Mouse (Mus musculus): ENCODE measurements around the gene Fgf22. TPM values are rescaled to one million over a fixed set of nuclear protein-coding genes. Genes with fewer than 3 reads are reported as not detected.

Fgf22 gene
- polyA plus RNA-seq, 1 experiment from 2014 or later: 0.12 TPM

DNA sequence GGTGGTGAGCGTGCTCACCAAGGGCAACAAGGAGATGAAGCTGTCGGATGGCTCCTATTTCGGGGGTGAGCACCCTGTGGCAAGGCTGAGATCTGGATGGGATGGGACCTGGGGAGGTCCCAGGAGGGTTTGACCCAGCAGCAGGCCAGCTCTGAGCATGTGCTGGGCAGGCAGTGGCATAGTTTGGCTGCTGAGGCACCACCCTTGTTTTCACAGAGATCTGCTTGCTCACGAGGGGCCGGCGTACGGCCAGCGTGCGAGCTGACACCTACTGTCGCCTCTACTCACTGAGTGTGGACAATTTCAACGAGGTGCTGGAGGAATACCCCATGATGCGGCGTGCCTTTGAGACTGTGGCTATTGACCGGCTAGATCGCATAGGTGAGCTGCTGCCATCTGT, 21.0 kb upstream of the Fgf22 start:
- Histone ChIP-seq H3K36me3 (ENCODE audit: control insufficient read depth, insufficient read depth, low read length) (peaks cover 46% of the 10 kb centered on the region), H3K4me2 (ENCODE audit: low read length) (no peak overlapping the region), H3K27me3 (ENCODE audit: control insufficient read depth, insufficient read depth, low read length) (peaks cover 8% of the 10 kb centered on the region; the same call in 1 of the 2 replicates), H3K9me3 (ENCODE audit: control insufficient read depth, low read length) (peaks cover 35% of the 10 kb centered on the region), H3K27ac (replicated peaks in 1 of 2; ENCODE audit: control insufficient read depth in 1 of 2, insufficient read depth in 1 of 2, low read depth in 2 of 2, low read length in 2 of 2) (no peak overlapping the region), H3K4me1 (ENCODE audit: control insufficient read depth in 2 of 2, insufficient read depth in 2 of 2, low read length in 2 of 2) (peaks cover 2 to 4% of the 10 kb centered on the region in 2 experiments; a peak in 3 of 4 replicates), H3K9ac (ENCODE audit: low read length) (no peak overlapping the region), H3K4me3 (ENCODE audit: control insufficient read depth in 1 of 2, insufficient read depth in 1 of 2, low read depth in 1 of 2, low read length in 2 of 2) (no peak overlapping the region)
- ATAC-seq (ENCODE audit: insufficient number of reproducible peaks, insufficient read depth, low FRiP score, low read depth): no peak
- 78% methylated on average over 15 of the region's 15 CpGs for WGBS

DNA sequence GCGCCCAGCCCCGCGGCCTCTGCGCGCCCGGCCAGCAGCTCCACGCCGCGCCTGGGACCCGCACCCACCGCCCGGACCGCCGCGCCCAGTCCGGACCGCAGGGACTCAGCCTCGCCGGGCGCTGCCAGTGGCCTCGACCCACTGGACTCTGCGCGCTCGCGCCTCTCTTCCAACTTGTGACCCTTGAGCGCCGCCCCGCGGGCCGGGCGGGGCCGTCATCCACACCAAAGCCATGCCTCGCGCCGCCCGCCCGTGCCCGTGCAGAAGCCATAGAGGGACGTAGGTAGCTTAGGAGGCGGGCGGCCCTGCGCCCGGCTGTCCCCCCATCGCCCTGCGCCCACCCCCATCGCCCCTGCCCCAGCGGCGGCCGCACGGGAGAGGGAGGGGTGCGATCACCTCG, 19.5 kb upstream of the Fgf22 start:
- no peak overlapping the region for H3K27ac ChIP-seq (replicated peaks in 1 of 2; ENCODE audit: control insufficient read depth in 1 of 2, insufficient read depth in 1 of 2, low read depth in 2 of 2, low read length in 2 of 2)
- H3K36me3 ChIP-seq (ENCODE audit: control insufficient read depth, insufficient read depth, low read length): peaks cover 61% of the 10 kb centered on the region
- no peak overlapping the region for H3K4me3 ChIP-seq (ENCODE audit: control insufficient read depth in 1 of 2, insufficient read depth in 1 of 2, low read depth in 1 of 2, low read length in 2 of 2)
- 25% methylated on average over 42 of the region's 52 CpGs for WGBS
- H3K9me3 ChIP-seq (ENCODE audit: control insufficient read depth, low read length): peaks cover 50% of the 10 kb centered on the region
- H3K9ac ChIP-seq (ENCODE audit: low read length): no peak overlapping the region
- peaks cover 8% of the 10 kb centered on the region; the same call in 1 of the 2 replicates for H3K27me3 ChIP-seq (ENCODE audit: control insufficient read depth, insufficient read depth, low read length)
- no peak for ATAC-seq (ENCODE audit: insufficient number of reproducible peaks, insufficient read depth, low FRiP score, low read depth)
- H3K4me2 ChIP-seq (ENCODE audit: low read length): peak overlapping the region; percentile 25; the same call in 1 of the 2 replicates
- no peaks in the 10 kb centered on the region for H3K4me1 ChIP-seq (ENCODE audit: control insufficient read depth in 2 of 2, insufficient read depth in 2 of 2, low read length in 2 of 2)

DNA sequence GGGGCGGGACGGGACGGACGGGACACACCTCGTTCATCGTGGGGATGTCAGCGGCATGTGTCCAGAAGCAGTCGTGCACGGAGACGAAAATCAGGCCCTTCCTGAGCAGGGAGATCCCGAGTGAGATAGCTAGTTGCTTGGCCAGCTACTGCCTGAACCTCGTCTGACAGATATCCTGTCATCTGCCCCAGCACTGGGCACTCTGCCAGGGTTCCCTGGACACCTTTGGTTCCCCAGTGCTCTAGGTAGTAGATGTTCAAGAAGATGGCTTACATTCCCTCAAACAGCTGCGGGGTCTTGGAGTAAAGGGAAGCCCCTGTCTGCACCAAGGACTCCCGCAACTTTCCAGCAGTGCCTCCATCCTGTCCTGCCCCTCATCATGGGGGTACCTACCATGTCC, 18.2 kb upstream of the Fgf22 start:
- Histone ChIP-seq H3K4me1 (ENCODE audit: control insufficient read depth in 2 of 2, insufficient read depth in 2 of 2, low read length in 2 of 2) (no peaks in the 10 kb centered on the region), H3K36me3 (ENCODE audit: control insufficient read depth, insufficient read depth, low read length) (peaks cover 75% of the 10 kb centered on the region), H3K4me3 (ENCODE audit: control insufficient read depth in 1 of 2, insufficient read depth in 1 of 2, low read depth in 1 of 2, low read length in 2 of 2) (no peak overlapping the region), H3K27ac (replicated peaks in 1 of 2; ENCODE audit: control insufficient read depth in 1 of 2, insufficient read depth in 1 of 2, low read depth in 2 of 2, low read length in 2 of 2) (no peak overlapping the region), H3K9ac (ENCODE audit: low read length) (no peak overlapping the region), H3K4me2 (ENCODE audit: low read length) (no peak overlapping the region), H3K9me3 (ENCODE audit: control insufficient read depth, low read length) (peaks cover 57% of the 10 kb centered on the region), H3K27me3 (ENCODE audit: control insufficient read depth, insufficient read depth, low read length) (peaks cover 8% of the 10 kb centered on the region; the same call in 1 of the 2 replicates)
- no peak for ATAC-seq (ENCODE audit: insufficient number of reproducible peaks, insufficient read depth, low FRiP score, low read depth)
- 81% methylated on average over 14 of the region's 14 CpGs for WGBS

DNA sequence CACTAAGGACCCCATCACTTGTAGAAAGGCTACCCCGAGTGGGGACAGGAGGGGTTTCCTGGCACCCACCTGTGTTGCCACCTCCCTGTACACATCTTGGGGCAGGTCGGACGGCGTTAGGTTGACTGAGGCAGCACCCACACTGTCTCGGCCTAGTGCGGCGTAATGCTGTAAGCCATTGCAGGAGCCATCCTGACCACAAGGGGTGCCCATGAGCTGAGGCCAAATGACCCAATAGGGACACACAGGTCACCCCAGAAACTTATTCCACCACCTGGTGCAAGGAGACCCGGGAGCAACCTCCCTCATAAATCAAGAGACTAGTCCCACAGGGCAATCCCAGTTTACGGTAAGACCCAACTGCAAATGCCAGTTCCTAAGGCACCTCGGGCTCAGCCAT, 16.6 kb upstream of the Fgf22 start:
- Histone ChIP-seq H3K4me1 (ENCODE audit: control insufficient read depth in 2 of 2, insufficient read depth in 2 of 2, low read length in 2 of 2) (no peaks in the 10 kb centered on the region), H3K36me3 (ENCODE audit: control insufficient read depth, insufficient read depth, low read length) (peaks cover 90% of the 10 kb centered on the region), H3K27me3 (ENCODE audit: control insufficient read depth, insufficient read depth, low read length) (peaks cover 8% of the 10 kb centered on the region; the same call in 1 of the 2 replicates), H3K9ac (ENCODE audit: low read length) (no peak overlapping the region), H3K4me3 (ENCODE audit: control insufficient read depth in 1 of 2, insufficient read depth in 1 of 2, low read depth in 1 of 2, low read length in 2 of 2) (no peak overlapping the region), H3K27ac (replicated peaks in 1 of 2; ENCODE audit: control insufficient read depth in 1 of 2, insufficient read depth in 1 of 2, low read depth in 2 of 2, low read length in 2 of 2) (no peak overlapping the region), H3K4me2 (ENCODE audit: low read length) (no peak overlapping the region), H3K9me3 (ENCODE audit: control insufficient read depth, low read length) (peaks cover 53% of the 10 kb centered on the region)
- no peak for ATAC-seq (ENCODE audit: insufficient number of reproducible peaks, insufficient read depth, low FRiP score, low read depth)
- 92% methylated on average over 10 of the region's 10 CpGs for WGBS

DNA sequence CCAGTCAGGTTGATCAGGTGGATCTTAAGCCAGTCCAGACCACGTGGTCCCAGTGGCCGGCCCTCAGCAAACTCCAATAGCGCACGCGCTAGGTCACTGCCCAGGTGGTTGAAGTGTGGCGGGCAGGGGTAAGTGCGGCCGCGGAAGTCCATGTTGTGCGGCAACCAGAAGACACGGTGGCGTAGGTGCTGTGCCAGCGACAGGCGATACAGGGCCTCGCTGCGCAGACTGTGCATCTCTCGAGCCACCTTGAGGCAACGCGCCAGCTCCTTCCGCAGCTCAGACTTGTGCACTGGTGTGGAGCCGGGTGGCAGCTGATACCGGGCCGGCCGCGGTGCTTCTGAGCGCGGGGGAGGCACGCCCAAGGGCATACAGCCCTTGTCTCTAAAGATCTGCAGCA, 15.6 kb upstream of the Fgf22 start:
- Histone ChIP-seq H3K4me3 (ENCODE audit: control insufficient read depth in 1 of 2, insufficient read depth in 1 of 2, low read depth in 1 of 2, low read length in 2 of 2) (no peak overlapping the region), H3K27me3 (ENCODE audit: control insufficient read depth, insufficient read depth, low read length) (peaks cover 8% of the 10 kb centered on the region; the same call in 1 of the 2 replicates), H3K36me3 (ENCODE audit: control insufficient read depth, insufficient read depth, low read length) (peaks cover 94% of the 10 kb centered on the region), H3K9ac (ENCODE audit: low read length) (no peak overlapping the region), H3K27ac (replicated peaks in 1 of 2; ENCODE audit: control insufficient read depth in 1 of 2, insufficient read depth in 1 of 2, low read depth in 2 of 2, low read length in 2 of 2) (no peak overlapping the region), H3K9me3 (ENCODE audit: control insufficient read depth, low read length) (peaks cover 53% of the 10 kb centered on the region), H3K4me1 (ENCODE audit: control insufficient read depth in 2 of 2, insufficient read depth in 2 of 2, low read length in 2 of 2) (no peaks in the 10 kb centered on the region), H3K4me2 (ENCODE audit: low read length) (no peak overlapping the region)
- WGBS: 96% methylated on average over 28 of the region's 28 CpGs
- no peak for ATAC-seq (ENCODE audit: insufficient number of reproducible peaks, insufficient read depth, low FRiP score, low read depth)

- WGBS: 84% methylated on average over 11 of the region's 11 CpGs
Observed at GRCm38 (mm10) chr10:79740863-79741262, 14.0 kb upstream of the Fgf22 start.

DNA sequence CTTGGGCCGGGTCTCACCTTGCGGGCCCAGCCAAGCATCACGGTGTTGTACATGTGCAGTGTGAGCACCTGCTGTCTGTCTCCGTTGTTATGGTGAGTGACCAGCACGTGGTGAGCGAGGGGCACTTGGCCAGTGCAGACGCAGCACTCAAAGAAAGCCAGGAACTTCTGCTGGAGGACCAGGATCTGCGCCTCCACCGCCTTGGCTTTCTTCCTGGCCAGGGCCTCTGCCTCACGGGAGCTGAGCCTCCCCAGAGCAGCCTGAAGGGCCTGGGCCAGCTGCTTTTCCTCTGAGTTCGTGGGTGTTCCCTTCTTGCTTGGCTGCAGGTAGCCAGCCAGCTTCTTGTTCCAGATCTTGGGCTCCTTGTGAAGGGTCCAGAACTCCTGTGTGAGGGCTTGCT, 11.7 kb upstream of the Fgf22 start:
- H3K4me1 ChIP-seq (ENCODE audit: control insufficient read depth in 2 of 2, insufficient read depth in 2 of 2, low read length in 2 of 2): peaks cover 3 to 9% of the 10 kb centered on the region in 2 experiments; a peak in 3 of 4 replicates
- H3K4me2 ChIP-seq (ENCODE audit: low read length): no peak overlapping the region
- no peak overlapping the region for H3K27ac ChIP-seq (replicated peaks in 1 of 2; ENCODE audit: control insufficient read depth in 1 of 2, insufficient read depth in 1 of 2, low read depth in 2 of 2, low read length in 2 of 2)
- no peak for ATAC-seq (ENCODE audit: insufficient number of reproducible peaks, insufficient read depth, low FRiP score, low read depth)
- no peak overlapping the region for H3K4me3 ChIP-seq (ENCODE audit: control insufficient read depth in 1 of 2, insufficient read depth in 1 of 2, low read depth in 1 of 2, low read length in 2 of 2)
- peaks cover 29% of the 10 kb centered on the region for H3K9me3 ChIP-seq (ENCODE audit: control insufficient read depth, low read length)
- no peak overlapping the region for H3K9ac ChIP-seq (ENCODE audit: low read length)
- WGBS: 92% methylated on average over 11 of the region's 11 CpGs
- H3K27me3 ChIP-seq (ENCODE audit: control insufficient read depth, insufficient read depth, low read length): no peaks in the 10 kb centered on the region
- H3K36me3 ChIP-seq (ENCODE audit: control insufficient read depth, insufficient read depth, low read length): peaks cover 65% of the 10 kb centered on the region

More at GRCm38 (mm10) chr10:79740863-79741262, 14.0 kb upstream of the Fgf22 start:
- Histone ChIP-seq H3K27me3 (ENCODE audit: control insufficient read depth, insufficient read depth, low read length) (0 out of 2 replicates have a peak, but pooled peaks cover 3% of the 10 kb centered on the region), H3K36me3 (ENCODE audit: control insufficient read depth, insufficient read depth, low read length) (peaks cover 88% of the 10 kb centered on the region), H3K4me3 (ENCODE audit: control insufficient read depth in 1 of 2, insufficient read depth in 1 of 2, low read depth in 1 of 2, low read length in 2 of 2) (no peak overlapping the region), H3K9me3 (ENCODE audit: control insufficient read depth, low read length) (peaks cover 46% of the 10 kb centered on the region), H3K4me2 (ENCODE audit: low read length) (no peak overlapping the region), H3K4me1 (ENCODE audit: control insufficient read depth in 2 of 2, insufficient read depth in 2 of 2, low read length in 2 of 2) (peaks cover 3 to 5% of the 10 kb centered on the region in 2 experiments; a peak in 3 of 4 replicates), H3K9ac (ENCODE audit: low read length) (no peak overlapping the region), H3K27ac (replicated peaks in 1 of 2; ENCODE audit: control insufficient read depth in 1 of 2, insufficient read depth in 1 of 2, low read depth in 2 of 2, low read length in 2 of 2) (no peak overlapping the region)
- no peak for ATAC-seq (ENCODE audit: insufficient number of reproducible peaks, insufficient read depth, low FRiP score, low read depth)
